Mouse (Mus musculus): Measurements from ENCODE around the gene Castor2. TPM values are rescaled to one million over a fixed set of nuclear protein-coding genes. Genes with fewer than 3 reads are reported as not detected.
A peak's percentile ranks its signal among the peaks of the same experiment; 100 is the strongest.

Gene Castor2
- polyA plus RNA-seq, 1 experiment: 39.3 TPM

GRCm38 (mm10) chr5:134121138-134121892 is 21.8 kb downstream of the Castor2 start:
- no peaks in the 10 kb centered on the region for H3K36me3 ChIP-seq (ENCODE audit: control insufficient read depth, insufficient read depth, low read length)
- no peak for DNase-seq
- WGBS: 62% methylated on average over 9 of the region's 9 CpGs
- TF ChIP-seq POLR2A (IDR thresholded peaks at IDR 0.05; ENCODE audit: low read depth, low read length): no peak
- TF ChIP-seq CTCF (conservative IDR thresholded peaks at IDR 0.05; ENCODE audit: insufficient read depth, insufficient read length, low read depth, low read length): no peak
- no peaks in the 10 kb centered on the region for H3K27me3 ChIP-seq (replicated peaks; ENCODE audit: control insufficient read depth, insufficient read depth, low read length)
- H3K27ac ChIP-seq (ENCODE audit: insufficient read depth, low read depth, low read length): no peak overlapping the region
- H3K4me1 ChIP-seq (ENCODE audit: control insufficient read depth, insufficient read depth, low read length): no peaks in the 10 kb centered on the region
- no peak overlapping the region for H3K4me3 ChIP-seq (ENCODE audit: insufficient read depth, low read depth, low read length)

GRCm38 (mm10) chr5:134121893-134122259 is 22.4 kb downstream of the Castor2 start:
- no peaks in the 10 kb centered on the region for H3K4me1 ChIP-seq (ENCODE audit: control insufficient read depth, insufficient read depth, low read length)
- H3K36me3 ChIP-seq (ENCODE audit: control insufficient read depth, insufficient read depth, low read length): peaks cover 3% of the 10 kb centered on the region
- DNase-seq: no peak
- 87% methylated on average over 4 of the region's 4 CpGs for WGBS
- H3K27ac ChIP-seq (ENCODE audit: insufficient read depth, low read depth, low read length): no peak overlapping the region
- H3K4me3 ChIP-seq (ENCODE audit: insufficient read depth, low read depth, low read length): no peak overlapping the region
- no peak for TF ChIP-seq CTCF (conservative IDR thresholded peaks at IDR 0.05; ENCODE audit: insufficient read depth, insufficient read length, low read depth, low read length)
- TF ChIP-seq POLR2A (IDR thresholded peaks at IDR 0.05; ENCODE audit: low read depth, low read length): no peak
- H3K27me3 ChIP-seq (replicated peaks; ENCODE audit: control insufficient read depth, insufficient read depth, low read length): no peaks in the 10 kb centered on the region

GRCm38 (mm10) chr5:134123846-134124245 is 24.3 kb downstream of the Castor2 start:
- 72% methylated on average over 6 of the region's 6 CpGs for WGBS

GRCm38 (mm10) chr5:134126232-134126631 is 26.7 kb downstream of the Castor2 start:
- H3K36me3 ChIP-seq (ENCODE audit: control insufficient read depth, insufficient read depth, low read length): peaks cover 4% of the 10 kb centered on the region
- H3K27me3 ChIP-seq (replicated peaks; ENCODE audit: control insufficient read depth, insufficient read depth, low read length): no peaks in the 10 kb centered on the region
- no peaks in the 10 kb centered on the region for H3K4me1 ChIP-seq (ENCODE audit: control insufficient read depth, insufficient read depth, low read length)
- 85% methylated on average over 2 of the region's 2 CpGs for WGBS
- TF ChIP-seq POLR2A (IDR thresholded peaks at IDR 0.05; ENCODE audit: low read depth, low read length): no peak
- TF ChIP-seq CTCF (conservative IDR thresholded peaks at IDR 0.05; ENCODE audit: insufficient read depth, insufficient read length, low read depth, low read length): no peak
- no peak overlapping the region for H3K4me3 ChIP-seq (ENCODE audit: insufficient read depth, low read depth, low read length)
- DNase-seq: no peak
- H3K27ac ChIP-seq (ENCODE audit: insufficient read depth, low read depth, low read length): no peak overlapping the region

More at GRCm38 (mm10) chr5:134123846-134124245, 24.3 kb downstream of the Castor2 start:
- no peak overlapping the region for H3K4me3 ChIP-seq (ENCODE audit: insufficient read depth, low read depth, low read length)
- H3K36me3 ChIP-seq (ENCODE audit: control insufficient read depth, insufficient read depth, low read length): peaks cover 4% of the 10 kb centered on the region
- TF ChIP-seq POLR2A (IDR thresholded peaks at IDR 0.05; ENCODE audit: low read depth, low read length) (no peak), CTCF (conservative IDR thresholded peaks at IDR 0.05; ENCODE audit: insufficient read depth, insufficient read length, low read depth, low read length) (no peak)
- no peaks in the 10 kb centered on the region for H3K27me3 ChIP-seq (replicated peaks; ENCODE audit: control insufficient read depth, insufficient read depth, low read length)
- no peak for DNase-seq
- H3K27ac ChIP-seq (ENCODE audit: insufficient read depth, low read depth, low read length): no peak overlapping the region
- H3K4me1 ChIP-seq (ENCODE audit: control insufficient read depth, insufficient read depth, low read length): no peaks in the 10 kb centered on the region

- WGBS: 53% methylated on average over 4 of the region's 4 CpGs
- DNase-seq: no peak
- Histone ChIP-seq H3K36me3 (ENCODE audit: control insufficient read depth, insufficient read depth, low read length) (peaks cover 5% of the 10 kb centered on the region), H3K4me3 (ENCODE audit: insufficient read depth, low read depth, low read length) (no peak overlapping the region), H3K27me3 (replicated peaks; ENCODE audit: control insufficient read depth, insufficient read depth, low read length) (no peaks in the 10 kb centered on the region), H3K4me1 (ENCODE audit: control insufficient read depth, insufficient read depth, low read length) (no peaks in the 10 kb centered on the region), H3K27ac (ENCODE audit: insufficient read depth, low read depth, low read length) (no peak overlapping the region)
- TF ChIP-seq POLR2A (IDR thresholded peaks at IDR 0.05; ENCODE audit: low read depth, low read length) (no peak), CTCF (conservative IDR thresholded peaks at IDR 0.05; ENCODE audit: insufficient read depth, insufficient read length, low read depth, low read length) (no peak)
Observed at GRCm38 (mm10) chr5:134131586-134131985, 32.1 kb downstream of the Castor2 start.

GRCm38 (mm10) chr5:134136022-134136421 is 36.5 kb downstream of the Castor2 start:
- Histone ChIP-seq H3K27me3 (replicated peaks; ENCODE audit: control insufficient read depth, insufficient read depth, low read length) (no peaks in the 10 kb centered on the region), H3K27ac (ENCODE audit: insufficient read depth, low read depth, low read length) (no peak overlapping the region), H3K4me3 (ENCODE audit: insufficient read depth, low read depth, low read length) (no peak overlapping the region), H3K36me3 (ENCODE audit: control insufficient read depth, insufficient read depth, low read length) (peaks cover 1% of the 10 kb centered on the region; the same call in 1 of the 2 replicates), H3K4me1 (ENCODE audit: control insufficient read depth, insufficient read depth, low read length) (no peaks in the 10 kb centered on the region)
- TF ChIP-seq POLR2A (IDR thresholded peaks at IDR 0.05; ENCODE audit: low read depth, low read length) (no peak), CTCF (conservative IDR thresholded peaks at IDR 0.05; ENCODE audit: insufficient read depth, insufficient read length, low read depth, low read length) (no peak)
- peak; percentile 51 for DNase-seq
- WGBS: 68% methylated on average over 12 of the region's 12 CpGs

GRCm38 (mm10) chr5:134137933-134138332 is 38.4 kb downstream of the Castor2 start:
- H3K27me3 ChIP-seq (replicated peaks; ENCODE audit: control insufficient read depth, insufficient read depth, low read length): no peaks in the 10 kb centered on the region
- H3K4me3 ChIP-seq (ENCODE audit: insufficient read depth, low read depth, low read length): no peak overlapping the region
- H3K27ac ChIP-seq (ENCODE audit: insufficient read depth, low read depth, low read length): no peak overlapping the region
- H3K36me3 ChIP-seq (ENCODE audit: control insufficient read depth, insufficient read depth, low read length): peaks cover 1% of the 10 kb centered on the region; the same call in 1 of the 2 replicates
- DNase-seq: no peak
- TF ChIP-seq CTCF (conservative IDR thresholded peaks at IDR 0.05; ENCODE audit: insufficient read depth, insufficient read length, low read depth, low read length) (no peak), POLR2A (IDR thresholded peaks at IDR 0.05; ENCODE audit: low read depth, low read length) (no peak)
- H3K4me1 ChIP-seq (ENCODE audit: control insufficient read depth, insufficient read depth, low read length): no peaks in the 10 kb centered on the region
- WGBS: 90% methylated on average over 5 of the region's 5 CpGs
